Mouse (Mus musculus): ENCODE measurements around the gene Iba57. TPM values are rescaled to one million over a fixed set of nuclear protein-coding genes. Genes with fewer than 3 reads are reported as not detected.
"Not testable (repeated sequence)": the region's sequence is repeated elsewhere in the genome, so short reads cannot be mapped to it uniquely, and the experiment has no call there.

Iba57 gene
- 2.5 and 3.1 TPM in 2 replicates for polyA plus RNA-seq (2014; fragmentation: Nextera tagmentation; extraction: Ambion mirVana)

- H3K36me3 ChIP-seq (ENCODE audit: control insufficient read depth, insufficient read depth, low read length) = no peaks in the 10 kb centered on the region
- peak within 1 kb of the TSS; percentile 99 for H3K27ac ChIP-seq (replicated peaks; ENCODE audit: low read depth, low read length)
- peak within 1 kb of the TSS; percentile 74 for H3K4me3 ChIP-seq (ENCODE audit: low read depth, low read length)
- no peaks in the 10 kb centered on the region for H3K9me3 ChIP-seq (ENCODE audit: control insufficient read depth, low read length)
- DNase-seq (ENCODE audit: low spot score) (peak; percentile 99), ATAC-seq (ENCODE audit: low read depth) (peak; percentile 99)
- peaks cover 13% of the 10 kb centered on the region for H3K4me1 ChIP-seq (ENCODE audit: control insufficient read depth, insufficient read depth, low read length)
- peak within 1 kb of the TSS; percentile 95 for H3K9ac ChIP-seq (ENCODE audit: low read depth, low read length)
- no peaks in the 10 kb centered on the region for H3K27me3 ChIP-seq (replicated peaks; ENCODE audit: control insufficient read depth, insufficient read depth, low read length)
- 7% methylated on average over 27 of the region's 68 CpGs for WGBS
- peak within 1 kb of the TSS; percentile 65 for H3K4me2 ChIP-seq (ENCODE audit: low read depth, low read length)
Measured at GRCm38 (mm10) chr11:59163255-59164236, at the start of gene Iba57. Gene Iba57 (minus strand): TSS chr11:59163739.

GRCm38 (mm10) chr11:59212892-59213494 is 49.5 kb upstream of the Iba57 start:
- no peak for ATAC-seq (ENCODE audit: low read depth)
- no peak for DNase-seq (ENCODE audit: low spot score)
- Histone ChIP-seq H3K4me3 (ENCODE audit: low read depth, low read length) (no peak overlapping the region), H3K36me3 (ENCODE audit: control insufficient read depth, insufficient read depth, low read length) (peaks cover 58% of the 10 kb centered on the region), H3K27me3 (replicated peaks; ENCODE audit: control insufficient read depth, insufficient read depth, low read length) (no peaks in the 10 kb centered on the region), H3K27ac (replicated peaks; ENCODE audit: low read depth, low read length) (no peak overlapping the region), H3K9ac (ENCODE audit: low read depth, low read length) (no peak overlapping the region), H3K4me1 (ENCODE audit: control insufficient read depth, insufficient read depth, low read length) (no peaks in the 10 kb centered on the region; the same call in 1 of the 2 replicates), H3K9me3 (ENCODE audit: control insufficient read depth, low read length) (no peaks in the 10 kb centered on the region), H3K4me2 (ENCODE audit: low read depth, low read length) (no peak overlapping the region)
- 92% methylated on average over 12 of the region's 12 CpGs for WGBS

- H3K9me3 ChIP-seq (ENCODE audit: control insufficient read depth, low read length); H3K4me3 ChIP-seq (ENCODE audit: low read depth, low read length); H3K4me2 ChIP-seq (ENCODE audit: low read depth, low read length); H3K9ac ChIP-seq (ENCODE audit: low read depth, low read length); H3K4me1 ChIP-seq (ENCODE audit: control insufficient read depth, insufficient read depth, low read length); DNase-seq (ENCODE audit: low spot score); ATAC-seq (ENCODE audit: low read depth); H3K27ac ChIP-seq (replicated peaks; ENCODE audit: low read depth, low read length); H3K27me3 ChIP-seq (replicated peaks; ENCODE audit: control insufficient read depth, insufficient read depth, low read length): not testable (repeated sequence)
- H3K36me3 ChIP-seq (ENCODE audit: control insufficient read depth, insufficient read depth, low read length) = peaks cover 53% of the 10 kb centered on the region
- WGBS = 85% methylated on average over 12 of the region's 12 CpGs
Measured at GRCm38 (mm10) chr11:59212320-59212719, 48.8 kb upstream of the Iba57 start.

GRCm38 (mm10) chr11:59211561-59211960 is 48.0 kb upstream of the Iba57 start:
- 80% methylated on average over 6 of the region's 9 CpGs for WGBS
- not testable (repeated sequence) for DNase-seq (ENCODE audit: low spot score); H3K9ac ChIP-seq (ENCODE audit: low read depth, low read length); ATAC-seq (ENCODE audit: low read depth); H3K4me1 ChIP-seq (ENCODE audit: control insufficient read depth, insufficient read depth, low read length); H3K4me2 ChIP-seq (ENCODE audit: low read depth, low read length); H3K4me3 ChIP-seq (ENCODE audit: low read depth, low read length); H3K9me3 ChIP-seq (ENCODE audit: control insufficient read depth, low read length); H3K27ac ChIP-seq (replicated peaks; ENCODE audit: low read depth, low read length); H3K27me3 ChIP-seq (replicated peaks; ENCODE audit: control insufficient read depth, insufficient read depth, low read length)
- H3K36me3 ChIP-seq (ENCODE audit: control insufficient read depth, insufficient read depth, low read length) = peaks cover 54% of the 10 kb centered on the region

- no peak overlapping the region for H3K9ac ChIP-seq (ENCODE audit: low read depth, low read length)
- H3K36me3 ChIP-seq (ENCODE audit: control insufficient read depth, insufficient read depth, low read length) = peaks cover 67% of the 10 kb centered on the region
- no peak overlapping the region for H3K4me3 ChIP-seq (ENCODE audit: low read depth, low read length)
- 80% methylated on average over 4 of the region's 4 CpGs for WGBS
- no peaks in the 10 kb centered on the region for H3K9me3 ChIP-seq (ENCODE audit: control insufficient read depth, low read length)
- ATAC-seq (ENCODE audit: low read depth) (no peak), DNase-seq (ENCODE audit: low spot score) (no peak)
- H3K4me1 ChIP-seq (ENCODE audit: control insufficient read depth, insufficient read depth, low read length) = no peaks in the 10 kb centered on the region; the same call in 1 of the 2 replicates
- no peak overlapping the region for H3K27ac ChIP-seq (replicated peaks; ENCODE audit: low read depth, low read length)
- H3K27me3 ChIP-seq (replicated peaks; ENCODE audit: control insufficient read depth, insufficient read depth, low read length) = no peaks in the 10 kb centered on the region
- H3K4me2 ChIP-seq (ENCODE audit: low read depth, low read length) = no peak overlapping the region
Measured at GRCm38 (mm10) chr11:59210020-59210419, 46.5 kb upstream of the Iba57 start.

- DNase-seq (ENCODE audit: low spot score) (no peak), ATAC-seq (ENCODE audit: low read depth) (no peak)
- Histone ChIP-seq H3K27me3 (replicated peaks; ENCODE audit: control insufficient read depth, insufficient read depth, low read length) (no peaks in the 10 kb centered on the region), H3K27ac (replicated peaks; ENCODE audit: low read depth, low read length) (no peak overlapping the region; the same call in 1 of the 2 replicates), H3K4me3 (ENCODE audit: low read depth, low read length) (peak overlapping the region; percentile 91), H3K9me3 (ENCODE audit: control insufficient read depth, low read length) (no peaks in the 10 kb centered on the region), H3K9ac (ENCODE audit: low read depth, low read length) (peak overlapping the region; percentile 93; the same call in 1 of the 2 replicates), H3K36me3 (ENCODE audit: control insufficient read depth, insufficient read depth, low read length) (peaks cover 66% of the 10 kb centered on the region), H3K4me1 (ENCODE audit: control insufficient read depth, insufficient read depth, low read length) (no peaks in the 10 kb centered on the region; the same call in 1 of the 2 replicates), H3K4me2 (ENCODE audit: low read depth, low read length) (peak overlapping the region; percentile 79)
- WGBS = 67% methylated on average over 5 of the region's 5 CpGs
Measured at GRCm38 (mm10) chr11:59209580-59209979, 46.0 kb upstream of the Iba57 start.

- Histone ChIP-seq H3K9me3 (ENCODE audit: control insufficient read depth, low read length) (no peaks in the 10 kb centered on the region), H3K27me3 (replicated peaks; ENCODE audit: control insufficient read depth, insufficient read depth, low read length) (no peaks in the 10 kb centered on the region), H3K36me3 (ENCODE audit: control insufficient read depth, insufficient read depth, low read length) (peaks cover 70% of the 10 kb centered on the region), H3K9ac (ENCODE audit: low read depth, low read length) (peak overlapping the region; percentile 93), H3K4me3 (ENCODE audit: low read depth, low read length) (peak overlapping the region; percentile 91), H3K4me2 (ENCODE audit: low read depth, low read length) (peak overlapping the region; percentile 79), H3K4me1 (ENCODE audit: control insufficient read depth, insufficient read depth, low read length) (no peaks in the 10 kb centered on the region; the same call in 1 of the 2 replicates), H3K27ac (replicated peaks; ENCODE audit: low read depth, low read length) (peak overlapping the region; percentile 94)
- ATAC-seq (ENCODE audit: low read depth) = peak; percentile 61
- DNase-seq (ENCODE audit: low spot score) = peak; percentile 83
- WGBS = 9% methylated on average over 17 of the region's 18 CpGs
Measured at GRCm38 (mm10) chr11:59209003-59209441, 45.5 kb upstream of the Iba57 start.

- Histone ChIP-seq H3K4me3 (ENCODE audit: low read depth, low read length) (peak within 1 kb of the TSS; percentile 91), H3K9me3 (ENCODE audit: control insufficient read depth, low read length) (no peaks in the 10 kb centered on the region), H3K27ac (replicated peaks; ENCODE audit: low read depth, low read length) (peak within 1 kb of the TSS; percentile 94), H3K27me3 (replicated peaks; ENCODE audit: control insufficient read depth, insufficient read depth, low read length) (no peaks in the 10 kb centered on the region), H3K4me2 (ENCODE audit: low read depth, low read length) (peak within 1 kb of the TSS; percentile 79), H3K36me3 (ENCODE audit: control insufficient read depth, insufficient read depth, low read length) (peaks cover 67% of the 10 kb centered on the region), H3K4me1 (ENCODE audit: control insufficient read depth, insufficient read depth, low read length) (no peaks in the 10 kb centered on the region; the same call in 1 of the 2 replicates), H3K9ac (ENCODE audit: low read depth, low read length) (peak within 1 kb of the TSS; percentile 93)
- ATAC-seq (ENCODE audit: low read depth) (peak; percentile 87), DNase-seq (ENCODE audit: low spot score) (peak; percentile 96)
- WGBS = 0% methylated on average over 48 of the region's 67 CpGs
Measured at GRCm38 (mm10) chr11:59208153-59208831, 44.8 kb upstream of the Iba57 start, which contains the start of gene 2310033P09Rik. Gene 2310033P09Rik (plus strand): TSS chr11:59208321.
